Mouse (Mus musculus) limb, embryonic 11.5 days (tissue): ENCODE data around the gene Prr5. TPM values are rescaled to one million over a fixed set of nuclear protein-coding genes. Genes with fewer than 3 reads are reported as not detected.

ENCODE experiments used
- ATAC-seq: fragments of 200-750 bp; cut with Nextera tagmentation; 2 replicates; pipeline ENCODE4 v1.8.0; 2017; ENCODE audit warnings: low read depth; ENCODE audit not compliant: insufficient number of reproducible peaks, low FRiP score, low TSS enrichment
- DNase-seq: peaks from one replicate; pipeline ENCODE4 v3.0.0-alpha.2; 2015; ENCODE audit warnings: low spot score
- H3K27ac ChIP-seq: fragments of 300-500 bp; sonication (generic); replicated peaks from 2 replicates; pipeline ENCODE4 v1.5.1; 2014; ENCODE audit warnings: low read depth, mild to moderate bottlenecking, low read length
- H3K27me3 ChIP-seq: fragments of 300-500 bp; sonication (generic); 2 replicates; pipeline ENCODE4 v1.6.1; 2014; ENCODE audit warnings: mild to moderate bottlenecking, low read length, mixed read lengths; ENCODE audit not compliant: control insufficient read depth, insufficient read depth
- H3K36me3 ChIP-seq: fragments of 300-500 bp; sonication (generic); 2 replicates; pipeline ENCODE4 v1.6.1; 2014; ENCODE audit warnings: mild to moderate bottlenecking, low read length, moderate library complexity, mixed read lengths; ENCODE audit not compliant: control insufficient read depth, insufficient read depth
- H3K4me1 ChIP-seq: fragments of 300-500 bp; sonication (generic); 2 replicates; pipeline ENCODE4 v1.6.1; 2014; ENCODE audit warnings: low read length, mixed read lengths; ENCODE audit not compliant: control insufficient read depth, insufficient read depth
- H3K4me2 ChIP-seq: fragments of 300-500 bp; sonication (generic); 2 replicates; pipeline ENCODE4 v1.6.1; 2014; ENCODE audit warnings: low read depth, mild to moderate bottlenecking, moderate library complexity; ENCODE audit not compliant: severe bottlenecking
- H3K4me3 ChIP-seq: fragments of 300-500 bp; sonication (generic); 2 replicates; pipeline ENCODE4 v1.5.1; 2014; ENCODE audit warnings: low read depth, low read length
- H3K9ac ChIP-seq: fragments of 300-500 bp; sonication (generic); 2 replicates; pipeline ENCODE4 v1.6.1; 2014; ENCODE audit warnings: mild to moderate bottlenecking, low read length
- H3K9me3 ChIP-seq: fragments of 300-500 bp; sonication (generic); 2 replicates; pipeline ENCODE4 v1.6.1; 2016; ENCODE audit warnings: low read length; ENCODE audit not compliant: control insufficient read depth
- WGBS: fragments of 180-500 bp; shearing (Covaris S2); extraction: QIAGEN DNeasy Blood & Tissue Kit; methylation state at CpG from one replicate; pipeline ENCODE4 v1.1.7; 2014; 5-methylcytosine and 5-hydroxymethylcytosine counted together
- polyA plus RNA-seq: library from polyadenylated mRNA; unstranded; fragments of >200 nt; fragmentation: Nextera tagmentation; extraction: Ambion mirVana; gene quantifications from 2 replicates; pipeline ENCODE4 v1.2.1, GENCODE M21; 2014

Gene Prr5
- polyA plus RNA-seq, 1 experiment from 2014 or later: 13.2 TPM

GRCm38 (mm10) chr15:84731676-84732424 is 62.4 kb downstream of the Prr5 start:
- ATAC-seq: no peak
- DNase-seq: no peak

GRCm38 (mm10) chr15:84732425-84732749 is 63.0 kb downstream of the Prr5 start:
- DNase-seq (no peak), ATAC-seq (no peak)
- H3K4me1 ChIP-seq: no peaks in the 10 kb centered on the region
- H3K9me3 ChIP-seq: no peaks in the 10 kb centered on the region
- no peak overlapping the region for H3K4me2 ChIP-seq
- no peak overlapping the region for H3K4me3 ChIP-seq
- H3K27ac ChIP-seq: no peak overlapping the region
- H3K27me3 ChIP-seq: no peaks in the 10 kb centered on the region
- 74% methylated on average over 4 of the region's 4 CpGs for WGBS
- no peak overlapping the region for H3K9ac ChIP-seq
- no peaks in the 10 kb centered on the region for H3K36me3 ChIP-seq

More at GRCm38 (mm10) chr15:84731676-84732424, 62.4 kb downstream of the Prr5 start:
- H3K4me2 ChIP-seq: no peak overlapping the region
- H3K4me3 ChIP-seq: no peak overlapping the region
- 80% methylated on average over 18 of the region's 18 CpGs for WGBS
- H3K9me3 ChIP-seq: no peaks in the 10 kb centered on the region
- H3K36me3 ChIP-seq: no peaks in the 10 kb centered on the region
- H3K9ac ChIP-seq: no peak overlapping the region
- H3K27ac ChIP-seq: no peak overlapping the region
- no peaks in the 10 kb centered on the region for H3K27me3 ChIP-seq
- no peaks in the 10 kb centered on the region for H3K4me1 ChIP-seq

GRCm38 (mm10) chr15:84736346-84736993 is 67.0 kb downstream of the Prr5 start:
- Histone ChIP-seq H3K4me2 (no peak overlapping the region), H3K9ac (no peak overlapping the region), H3K4me3 (no peak overlapping the region), H3K4me1 (no peaks in the 10 kb centered on the region), H3K36me3 (no peaks in the 10 kb centered on the region), H3K9me3 (no peaks in the 10 kb centered on the region), H3K27ac (no peak overlapping the region), H3K27me3 (no peaks in the 10 kb centered on the region)
- 73% methylated on average over 11 of the region's 11 CpGs for WGBS
- ATAC-seq (no peak), DNase-seq (no peak)

- DNase-seq: no peak
- H3K27me3 ChIP-seq: no peaks in the 10 kb centered on the region
- 46% methylated on average over 2 of the region's 4 CpGs for WGBS
- H3K27ac ChIP-seq: no peak overlapping the region
- no peaks in the 10 kb centered on the region for H3K36me3 ChIP-seq
- no peak overlapping the region for H3K4me2 ChIP-seq
- no peak overlapping the region for H3K9ac ChIP-seq
- ATAC-seq: no peak
- H3K4me1 ChIP-seq: no peaks in the 10 kb centered on the region
- no peak overlapping the region for H3K4me3 ChIP-seq
- H3K9me3 ChIP-seq: no peaks in the 10 kb centered on the region
Observed at GRCm38 (mm10) chr15:84736994-84737346, 67.5 kb downstream of the Prr5 start.

GRCm38 (mm10) chr15:84738246-84738645 is 68.8 kb downstream of the Prr5 start:
- 93% methylated on average over 7 of the region's 7 CpGs for WGBS
- Histone ChIP-seq H3K27ac (no peak overlapping the region), H3K27me3 (no peaks in the 10 kb centered on the region), H3K4me3 (no peak overlapping the region), H3K36me3 (no peaks in the 10 kb centered on the region), H3K4me2 (no peak overlapping the region), H3K4me1 (no peaks in the 10 kb centered on the region), H3K9me3 (no peaks in the 10 kb centered on the region), H3K9ac (no peak overlapping the region)
- no peak for ATAC-seq
- DNase-seq: no peak

GRCm38 (mm10) chr15:84741573-84741972 is 72.2 kb downstream of the Prr5 start:
- no peak overlapping the region for H3K9ac ChIP-seq
- no peak for DNase-seq
- H3K4me1 ChIP-seq: no peaks in the 10 kb centered on the region
- 77% methylated on average over 3 of the region's 3 CpGs for WGBS
- H3K4me3 ChIP-seq: no peak overlapping the region
- H3K4me2 ChIP-seq: no peak overlapping the region
- H3K27me3 ChIP-seq: no peaks in the 10 kb centered on the region
- ATAC-seq: no peak
- no peak overlapping the region for H3K27ac ChIP-seq
- H3K9me3 ChIP-seq: no peaks in the 10 kb centered on the region
- H3K36me3 ChIP-seq: no peaks in the 10 kb centered on the region

GRCm38 (mm10) chr15:84743347-84743746 is 73.9 kb downstream of the Prr5 start:
- H3K27me3 ChIP-seq: no peaks in the 10 kb centered on the region
- no peak overlapping the region for H3K27ac ChIP-seq
- no peak overlapping the region for H3K4me3 ChIP-seq
- no peak overlapping the region for H3K4me2 ChIP-seq
- ATAC-seq (no peak), DNase-seq (no peak)
- WGBS: 1% methylated on average over 3 of the region's 3 CpGs
- H3K9ac ChIP-seq: no peak overlapping the region
- H3K36me3 ChIP-seq: no peaks in the 10 kb centered on the region
- no peaks in the 10 kb centered on the region for H3K9me3 ChIP-seq
- no peaks in the 10 kb centered on the region for H3K4me1 ChIP-seq

GRCm38 (mm10) chr15:84744308-84744707 is 74.9 kb downstream of the Prr5 start:
- no peak for DNase-seq
- H3K4me1 ChIP-seq: no peaks in the 10 kb centered on the region
- no peaks in the 10 kb centered on the region for H3K27me3 ChIP-seq
- no peak overlapping the region for H3K9ac ChIP-seq
- H3K36me3 ChIP-seq: no peaks in the 10 kb centered on the region
- ATAC-seq: no peak
- H3K4me2 ChIP-seq: no peak overlapping the region
- 4% methylated on average over 2 of the region's 2 CpGs for WGBS
- H3K27ac ChIP-seq: no peak overlapping the region
- H3K4me3 ChIP-seq: no peak overlapping the region
- no peaks in the 10 kb centered on the region for H3K9me3 ChIP-seq
